Mouse (Mus musculus) midbrain, embryonic 14.5 days (tissue): Measurements from ENCODE around the gene Nipal1. TPM values are rescaled to one million over a fixed set of nuclear protein-coding genes. Genes with fewer than 3 reads are reported as not detected.
A peak's percentile ranks its signal among the peaks of the same experiment; 100 is the strongest.

Source experiments
- ATAC-seq: fragments of 200-750 bp; cut with Nextera tagmentation; 2 replicates; pipeline ENCODE4 v1.8.0; 2017; ENCODE audit warnings: moderate number of reproducible peaks, moderate library complexity; ENCODE audit not compliant: low FRiP score, low TSS enrichment
- DNase-seq: peaks from one replicate; pipeline ENCODE4 v3.0.0-alpha.2; 2015
- H3K27ac ChIP-seq: fragments of 300-500 bp; sonication (generic); replicated peaks from 2 replicates; pipeline ENCODE4 v1.5.1; 2014; ENCODE audit warnings: mild to moderate bottlenecking, low read depth, low read length, moderate library complexity
- H3K27me3 ChIP-seq: fragments of 300-500 bp; sonication (generic); 2 replicates; pipeline ENCODE4 v1.6.1; 2014; ENCODE audit warnings: low read length, control low read depth, mixed read lengths; ENCODE audit not compliant: control insufficient read depth, insufficient read depth
- H3K36me3 ChIP-seq: fragments of 300-500 bp; sonication (generic); 2 replicates; pipeline ENCODE4 v1.6.1; 2014; ENCODE audit warnings: low read length, control low read depth; ENCODE audit not compliant: control insufficient read depth, insufficient read depth
- H3K4me1 ChIP-seq: fragments of 300-500 bp; sonication (generic); 2 replicates; pipeline ENCODE4 v1.6.1; 2014; ENCODE audit warnings: mild to moderate bottlenecking, antibody characterized with exemption, low read length, control low read depth; ENCODE audit not compliant: control insufficient read depth, insufficient read depth
- H3K4me2 ChIP-seq: fragments of 300-500 bp; sonication (generic); 2 replicates; pipeline ENCODE4 v1.6.1; 2014; ENCODE audit warnings: mild to moderate bottlenecking, low read length, moderate library complexity
- H3K4me3 ChIP-seq: fragments of 300-500 bp; sonication (generic); replicated peaks from 2 replicates; pipeline ENCODE4 v1.5.1; 2014; ENCODE audit warnings: low read depth, low read length
- H3K9ac ChIP-seq: fragments of 300-500 bp; sonication (generic); replicated peaks from 2 replicates; pipeline ENCODE4 v1.6.1; 2014; ENCODE audit warnings: mild to moderate bottlenecking, low read length, moderate library complexity
- H3K9me3 ChIP-seq: fragments of 300-500 bp; sonication (generic); 2 replicates; pipeline ENCODE4 v1.6.1; 2016; ENCODE audit warnings: low read length, control low read depth, mixed read lengths; ENCODE audit not compliant: control insufficient read depth
- WGBS: fragments of 180-500 bp; shearing (Covaris S2); extraction: QIAGEN DNeasy Blood & Tissue Kit; methylation state at CpG from one replicate; pipeline ENCODE4 v1.1.7; 2014; 5-methylcytosine and 5-hydroxymethylcytosine counted together
- polyA plus RNA-seq: library from polyadenylated mRNA; unstranded; fragments of >200 nt; fragmentation: Nextera tagmentation; extraction: Ambion mirVana; gene quantifications from 2 replicates; pipeline ENCODE4 v1.2.1, GENCODE M21; 2014

The Nipal1 gene
- polyA plus RNA-seq: 0.19 and 1.6 TPM in 2 replicates

DNA sequence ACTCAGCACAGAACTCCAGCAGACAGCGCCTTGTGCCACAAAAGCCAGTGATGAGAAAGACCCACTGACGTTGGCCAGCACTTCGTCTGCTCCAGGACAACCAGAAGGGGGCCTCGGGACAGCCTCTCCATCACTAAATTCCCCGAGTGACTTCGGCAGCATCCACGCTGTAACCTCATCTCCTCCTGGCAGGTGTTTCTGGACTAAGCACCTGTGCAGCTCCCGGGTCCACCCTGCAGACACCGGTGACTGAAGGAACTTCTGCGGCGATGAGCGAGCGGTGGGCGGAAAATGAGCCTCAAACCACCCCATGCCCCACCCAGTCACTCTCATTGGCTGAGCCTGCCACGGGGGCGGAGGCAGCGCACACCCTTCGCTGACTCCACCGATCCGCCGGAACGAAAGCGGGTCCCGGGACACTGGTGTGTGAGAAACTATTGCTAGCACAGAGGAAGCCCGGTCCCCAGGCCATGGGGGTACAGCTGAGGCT, at the start of gene Nipal1:
Gene Nipal1, plus strand, starts transcription at position 378 of the 490 bp plus-strand sequence.
- ATAC-seq: peak; percentile 92
- H3K9ac ChIP-seq: peak within 1 kb of the TSS; percentile 37
- DNase-seq: peak; percentile 79
- peaks cover 9% of the 10 kb centered on the region; the same call in 1 of the 2 replicates for H3K27me3 ChIP-seq
- no peaks in the 10 kb centered on the region for H3K36me3 ChIP-seq
- WGBS: under 1% methylated on average over 25 of the region's 25 CpGs
- no peaks in the 10 kb centered on the region for H3K9me3 ChIP-seq
- H3K27ac ChIP-seq: no peak within 1 kb of the TSS
- H3K4me2 ChIP-seq: peak within 1 kb of the TSS; percentile 78
- peak within 1 kb of the TSS; percentile 48 for H3K4me3 ChIP-seq
- H3K4me1 ChIP-seq: no peaks in the 10 kb centered on the region; the same call in 1 of the 2 replicates

DNA sequence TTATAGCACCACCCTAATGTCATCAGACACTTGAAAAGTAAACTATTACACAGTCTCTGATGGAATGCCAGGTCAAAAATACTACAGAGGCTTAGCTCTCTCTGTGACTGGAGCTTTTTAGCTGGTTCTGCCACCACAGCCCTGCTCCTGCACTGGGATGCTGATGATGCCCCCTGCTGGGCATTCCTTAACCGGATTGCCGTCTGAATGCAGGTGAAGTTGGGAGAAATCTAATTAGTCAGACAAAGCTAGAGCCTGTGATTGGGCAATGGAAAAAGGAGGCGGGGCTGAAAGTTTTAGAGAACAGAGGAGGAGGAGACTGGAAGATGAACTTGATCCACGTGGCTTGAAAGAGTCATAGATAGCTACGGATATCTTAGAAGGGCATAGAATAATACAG, 46.6 kb upstream of the Nipal1 start:
- DNase-seq: peak; percentile 57
- Histone ChIP-seq H3K4me1 (no peaks in the 10 kb centered on the region), H3K27ac (no peak overlapping the region), H3K9ac (no peak overlapping the region), H3K9me3 (no peaks in the 10 kb centered on the region), H3K36me3 (no peaks in the 10 kb centered on the region), H3K27me3 (no peaks in the 10 kb centered on the region), H3K4me3 (no peak overlapping the region), H3K4me2 (no peak overlapping the region)
- WGBS: 13% methylated on average over 5 of the region's 5 CpGs
- peak; percentile 34; the same call in 1 of the 2 replicates for ATAC-seq

DNA sequence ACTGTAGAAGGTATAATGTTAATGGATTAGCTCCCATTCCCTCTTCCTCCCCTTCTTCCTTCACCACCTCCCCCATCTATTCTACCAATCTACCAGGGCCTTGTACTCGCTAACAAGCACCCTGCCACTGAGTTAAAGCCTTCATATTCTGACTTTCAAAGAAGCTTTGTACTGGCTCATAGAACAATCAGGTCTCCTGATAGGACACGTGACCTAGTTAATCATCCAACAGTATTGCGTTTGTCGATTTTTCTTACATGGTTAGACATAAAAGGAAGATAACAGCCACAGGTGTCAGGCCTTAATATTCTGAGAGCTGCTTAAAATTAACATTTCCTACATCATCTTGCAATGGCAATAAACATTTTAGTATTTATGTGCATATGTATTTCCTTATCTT, 44.5 kb upstream of the Nipal1 start:
- no peak for DNase-seq
- H3K4me2 ChIP-seq: no peak overlapping the region
- H3K27me3 ChIP-seq: no peaks in the 10 kb centered on the region
- H3K9me3 ChIP-seq: no peaks in the 10 kb centered on the region
- no peaks in the 10 kb centered on the region for H3K36me3 ChIP-seq
- no peak for ATAC-seq
- 93% methylated on average over 4 of the region's 4 CpGs for WGBS
- no peak overlapping the region for H3K9ac ChIP-seq
- no peak overlapping the region for H3K4me3 ChIP-seq
- no peaks in the 10 kb centered on the region for H3K4me1 ChIP-seq
- no peak overlapping the region for H3K27ac ChIP-seq

DNA sequence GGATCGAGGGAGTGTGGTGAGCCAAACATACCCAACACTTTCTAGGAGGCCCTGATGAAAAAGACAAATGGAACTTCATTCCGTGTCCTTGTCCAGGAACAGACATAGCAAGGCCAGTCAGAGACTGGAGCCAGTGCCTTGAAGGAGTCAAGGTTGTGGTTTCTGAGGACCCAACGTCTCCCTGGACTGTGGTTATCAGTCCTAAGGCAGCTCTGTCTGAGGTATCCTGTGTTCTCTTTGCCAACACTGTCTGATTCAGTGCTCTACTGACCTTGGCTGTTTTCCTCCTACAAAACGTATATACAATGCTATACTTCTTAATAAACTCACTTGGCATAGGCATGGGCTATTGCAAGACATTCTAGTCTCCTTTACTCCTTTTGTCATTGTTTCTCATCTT, 30.2 kb upstream of the Nipal1 start:
- DNase-seq: no peak
- Histone ChIP-seq H3K9ac (no peak overlapping the region), H3K4me3 (no peak overlapping the region), H3K9me3 (no peaks in the 10 kb centered on the region), H3K4me2 (no peak overlapping the region), H3K27me3 (no peaks in the 10 kb centered on the region), H3K36me3 (no peaks in the 10 kb centered on the region), H3K27ac (no peak overlapping the region), H3K4me1 (no peaks in the 10 kb centered on the region)
- WGBS: 90% methylated on average over 4 of the region's 4 CpGs
- no peak for ATAC-seq

DNA sequence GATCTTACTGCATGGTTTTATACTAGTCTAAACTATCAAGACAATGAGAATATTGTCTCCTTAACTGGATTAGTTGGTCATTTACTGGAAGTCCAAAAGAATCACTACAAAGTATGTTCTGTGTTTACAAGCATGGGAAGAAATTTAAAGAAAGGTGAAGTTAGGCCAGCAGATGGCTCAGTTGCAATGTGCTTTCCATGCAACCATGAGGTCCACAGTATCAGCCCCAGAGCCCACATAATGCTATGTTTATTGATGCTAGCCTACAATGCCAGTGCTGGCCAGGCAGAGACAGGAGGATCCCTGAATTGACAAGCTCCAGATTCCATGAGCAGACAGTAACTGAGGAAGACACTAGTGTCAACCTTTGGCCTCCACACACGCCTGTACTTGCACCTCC, 26.6 kb upstream of the Nipal1 start:
- Histone ChIP-seq H3K4me1 (no peaks in the 10 kb centered on the region), H3K9ac (no peak overlapping the region), H3K9me3 (no peaks in the 10 kb centered on the region), H3K4me2 (no peak overlapping the region), H3K27me3 (no peaks in the 10 kb centered on the region), H3K27ac (no peak overlapping the region), H3K36me3 (no peaks in the 10 kb centered on the region), H3K4me3 (no peak overlapping the region)
- ATAC-seq: no peak
- WGBS: 96% methylated on average over 1 of the region's 1 CpGs
- DNase-seq: no peak

DNA sequence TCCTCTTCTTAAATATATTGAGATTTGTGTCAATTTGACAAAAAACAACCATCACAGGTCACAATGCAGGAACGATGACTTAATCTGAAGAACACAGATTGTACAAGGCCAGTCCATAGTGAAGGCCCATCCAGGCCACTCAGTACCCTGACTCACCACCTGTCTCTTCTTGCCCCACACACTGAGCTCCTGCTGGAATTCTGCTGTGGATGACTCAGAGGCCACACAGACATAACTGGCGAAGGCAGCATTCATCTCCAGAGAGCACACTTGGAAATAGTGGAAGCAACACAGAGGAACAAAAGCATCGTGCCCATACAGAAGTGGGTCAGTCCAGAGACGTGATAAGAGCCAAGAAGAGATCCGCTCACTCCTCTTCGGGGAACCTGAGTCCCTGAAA, 17.6 kb upstream of the Nipal1 start:
- ATAC-seq: no peak
- no peaks in the 10 kb centered on the region for H3K9me3 ChIP-seq
- no peak overlapping the region for H3K4me2 ChIP-seq
- no peak overlapping the region for H3K27ac ChIP-seq
- no peaks in the 10 kb centered on the region for H3K36me3 ChIP-seq
- H3K4me3 ChIP-seq: no peak overlapping the region
- H3K27me3 ChIP-seq: no peaks in the 10 kb centered on the region
- H3K9ac ChIP-seq: no peak overlapping the region
- no peak for DNase-seq
- WGBS: 90% methylated on average over 6 of the region's 6 CpGs
- H3K4me1 ChIP-seq: no peaks in the 10 kb centered on the region

DNA sequence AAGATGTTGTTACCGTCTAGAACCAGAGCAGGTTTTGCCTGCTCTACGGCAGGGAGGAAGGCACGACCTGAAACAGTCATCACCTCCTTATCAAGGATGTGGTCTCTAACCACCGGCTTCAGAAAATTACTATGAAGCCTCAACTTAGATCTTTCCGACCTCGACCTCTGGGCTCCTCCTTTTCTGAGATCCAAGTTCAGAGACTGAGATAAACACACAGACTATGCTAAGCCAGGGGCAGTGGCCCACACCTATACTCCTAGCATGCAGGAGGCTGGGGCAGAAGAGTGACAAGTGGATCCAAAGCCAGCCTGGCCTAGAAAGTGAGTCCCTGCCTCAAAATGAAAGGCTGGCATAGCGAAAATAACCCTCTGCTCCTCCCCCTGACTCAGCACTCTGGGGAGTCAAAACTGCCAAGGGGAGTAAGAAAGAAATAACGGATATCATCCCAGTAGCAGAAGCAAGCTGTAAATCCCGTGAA, 12.8 kb upstream of the Nipal1 start:
- Histone ChIP-seq H3K27ac (no peak overlapping the region), H3K4me2 (no peak overlapping the region), H3K4me3 (no peak overlapping the region), H3K9me3 (no peaks in the 10 kb centered on the region), H3K36me3 (no peaks in the 10 kb centered on the region), H3K4me1 (no peaks in the 10 kb centered on the region), H3K27me3 (no peaks in the 10 kb centered on the region), H3K9ac (no peak overlapping the region)
- no peak for DNase-seq
- no peak for ATAC-seq
- 91% methylated on average over 9 of the region's 9 CpGs for WGBS

DNA sequence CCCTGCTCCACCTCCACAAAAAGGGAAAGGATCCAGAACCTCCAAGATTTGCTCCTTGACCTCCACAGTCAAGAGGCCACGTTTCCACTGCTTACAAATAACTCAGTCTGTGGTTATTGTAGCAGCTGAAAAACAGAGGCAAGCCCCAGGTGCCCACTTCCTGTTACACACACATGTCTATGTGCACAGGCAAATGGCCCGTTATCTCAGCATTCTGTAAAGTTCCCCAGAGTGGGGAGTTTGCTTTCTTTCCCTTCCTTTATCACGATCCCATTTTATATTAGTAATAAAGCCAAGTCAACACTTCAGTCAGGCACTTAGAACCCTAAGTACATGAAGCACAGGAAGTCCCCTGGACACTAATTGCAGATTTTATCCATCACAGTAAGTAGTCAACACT, 11.5 kb upstream of the Nipal1 start:
- H3K27ac ChIP-seq: no peak overlapping the region
- no peak for DNase-seq
- no peak overlapping the region for H3K4me2 ChIP-seq
- H3K36me3 ChIP-seq: no peaks in the 10 kb centered on the region
- no peaks in the 10 kb centered on the region for H3K27me3 ChIP-seq
- no peak overlapping the region for H3K9ac ChIP-seq
- no peaks in the 10 kb centered on the region for H3K9me3 ChIP-seq
- ATAC-seq: no peak
- no peak overlapping the region for H3K4me3 ChIP-seq
- no peaks in the 10 kb centered on the region for H3K4me1 ChIP-seq
- 76% methylated on average over 3 of the region's 3 CpGs for WGBS

DNA sequence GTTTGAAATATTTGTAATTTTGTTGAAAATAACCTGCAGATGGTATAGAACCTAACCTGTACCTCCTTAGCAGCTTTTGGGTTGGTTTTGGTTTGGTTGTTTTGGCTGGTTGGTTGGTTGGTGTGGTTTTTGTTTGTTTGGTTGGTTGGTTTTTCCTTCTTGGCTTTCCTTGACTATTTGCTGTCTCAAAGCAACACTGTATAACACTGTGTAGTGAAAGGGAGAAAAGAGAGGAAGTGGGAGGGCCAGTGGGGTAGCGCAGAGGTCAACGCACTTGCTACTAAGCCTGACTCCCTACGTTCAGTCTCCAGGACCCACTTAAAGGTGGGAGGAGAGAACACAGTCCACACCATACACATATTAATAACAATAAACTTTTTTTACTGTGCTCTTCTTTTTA, 11.0 kb upstream of the Nipal1 start:
- ATAC-seq: no peak
- no peak overlapping the region for H3K9ac ChIP-seq
- 94% methylated on average over 3 of the region's 3 CpGs for WGBS

More for the DNA sequence above, 11.0 kb upstream of the Nipal1 start:
- H3K27ac ChIP-seq: no peak overlapping the region
- DNase-seq: no peak
- H3K36me3 ChIP-seq: no peaks in the 10 kb centered on the region
- H3K27me3 ChIP-seq: no peaks in the 10 kb centered on the region
- H3K4me3 ChIP-seq: no peak overlapping the region
- no peak overlapping the region for H3K4me2 ChIP-seq
- H3K9me3 ChIP-seq: no peaks in the 10 kb centered on the region
- H3K4me1 ChIP-seq: no peaks in the 10 kb centered on the region
